Mouse (Mus musculus): ENCODE results near the gene Slc26a3.

Slc26a3 gene

DNA sequence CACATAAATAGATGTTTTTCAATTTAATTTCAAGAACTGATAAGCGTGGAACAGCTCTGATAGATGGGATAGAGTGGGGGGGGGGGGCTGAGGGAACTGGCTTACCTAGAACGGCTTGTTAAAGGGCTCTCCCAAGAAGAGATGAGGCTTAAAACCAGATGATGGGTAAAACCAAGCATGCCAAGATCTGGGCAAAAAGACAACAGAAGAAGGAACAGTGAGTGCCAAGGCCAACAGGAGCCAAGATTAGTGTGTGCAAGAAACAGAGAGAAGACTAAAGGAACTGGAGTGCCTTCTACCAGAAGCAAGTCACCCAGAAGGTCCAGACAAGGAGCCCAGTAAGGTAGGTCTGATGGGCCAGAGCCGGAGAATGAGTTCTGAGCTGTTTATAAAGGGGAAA lies at the start of gene Slc26a3:
Slc26a3 (plus strand) TSS at position 301 of the 400 bp plus-strand sequence.
- no peak for DNase-seq (ENCODE audit: low spot score)

DNA sequence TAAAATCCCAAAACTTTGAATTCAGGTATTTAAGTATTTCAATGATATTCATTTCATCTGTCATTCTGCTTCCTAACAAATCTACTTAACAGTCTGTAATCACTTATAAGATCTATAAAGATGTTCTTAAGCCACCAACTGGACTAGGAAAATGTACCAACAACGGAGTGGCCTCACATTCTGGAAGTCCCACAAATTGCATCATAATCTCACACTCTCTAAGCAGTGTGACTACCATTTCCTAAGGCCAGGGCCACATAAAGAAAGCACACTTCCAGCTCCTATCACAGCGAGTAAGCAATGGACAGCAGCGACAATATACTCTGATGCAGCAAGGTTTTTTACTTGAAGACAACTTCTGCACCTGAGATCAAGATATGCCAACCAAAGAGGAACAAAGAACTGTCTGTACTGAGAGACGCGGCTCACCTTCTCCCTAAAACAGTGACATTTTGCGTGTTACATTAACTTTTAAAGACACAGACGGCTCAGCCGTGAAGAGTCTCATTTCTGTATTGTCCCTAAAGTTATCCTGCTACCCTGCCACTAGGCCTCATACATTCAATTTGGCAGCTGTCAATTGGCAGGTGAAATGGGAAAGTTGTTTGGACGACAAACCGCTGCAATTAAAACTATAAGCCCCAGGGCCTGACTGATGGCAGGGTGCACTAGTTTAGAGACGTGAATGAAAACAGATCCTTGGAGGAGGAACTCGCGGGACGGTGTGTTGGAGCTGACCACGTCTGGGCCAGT lies 40.3 kb upstream of the Slc26a3 start:
- DNase-seq (ENCODE audit: low spot score): peak; percentile 20

DNA sequence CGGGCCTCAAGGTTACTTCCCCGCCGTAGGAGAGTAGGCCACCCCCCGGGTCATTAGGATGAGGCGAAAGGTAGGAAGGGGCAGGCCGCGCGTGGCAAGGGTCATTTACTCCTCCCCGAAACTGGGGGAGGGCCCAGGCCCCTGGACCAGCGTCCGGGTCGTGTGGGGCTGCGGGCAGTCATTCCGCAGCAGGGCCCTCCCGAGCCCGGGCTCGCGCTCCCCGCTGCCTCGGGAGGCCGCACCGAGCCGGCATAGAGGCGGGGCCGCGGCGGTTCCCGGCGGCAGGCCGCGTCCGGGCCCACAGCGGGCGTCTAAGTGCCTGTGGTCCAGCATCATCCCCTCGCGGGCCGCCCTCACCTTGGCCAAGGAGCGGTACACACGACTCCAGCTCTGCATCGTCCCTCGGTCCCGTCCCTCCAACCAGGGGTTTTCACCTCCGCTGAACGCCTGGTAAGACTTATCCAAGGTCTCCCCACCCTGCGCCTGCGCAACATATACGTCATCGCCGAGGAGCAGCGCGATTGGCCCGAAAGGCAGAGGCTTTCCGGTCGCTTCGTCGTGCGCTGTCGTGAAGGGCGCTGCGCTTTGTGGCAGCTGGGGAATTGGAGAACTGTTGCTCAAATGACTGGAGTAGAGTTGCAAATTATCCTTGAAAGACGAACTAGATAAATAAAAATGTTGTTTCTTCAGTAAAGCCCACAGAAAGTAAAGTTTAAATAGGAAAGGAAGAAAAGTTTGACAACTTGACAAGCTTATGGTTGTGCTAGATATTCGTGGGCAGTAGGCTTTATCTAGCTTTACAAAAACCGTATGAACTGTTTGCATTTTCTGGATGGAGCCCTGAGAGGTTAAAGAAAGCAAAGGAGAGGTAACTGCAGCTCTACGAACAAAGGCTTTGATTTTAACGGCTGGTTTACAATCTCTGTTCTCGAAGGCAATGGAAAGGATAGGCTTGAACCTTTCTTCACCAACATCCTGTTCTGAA lies 39.4 kb upstream of the Slc26a3 start, which contains the start of gene Dld:
Dld (minus strand) TSS at position 510 of the 985 bp plus-strand sequence.
- peak; percentile 98 for DNase-seq (ENCODE audit: low spot score)

DNA sequence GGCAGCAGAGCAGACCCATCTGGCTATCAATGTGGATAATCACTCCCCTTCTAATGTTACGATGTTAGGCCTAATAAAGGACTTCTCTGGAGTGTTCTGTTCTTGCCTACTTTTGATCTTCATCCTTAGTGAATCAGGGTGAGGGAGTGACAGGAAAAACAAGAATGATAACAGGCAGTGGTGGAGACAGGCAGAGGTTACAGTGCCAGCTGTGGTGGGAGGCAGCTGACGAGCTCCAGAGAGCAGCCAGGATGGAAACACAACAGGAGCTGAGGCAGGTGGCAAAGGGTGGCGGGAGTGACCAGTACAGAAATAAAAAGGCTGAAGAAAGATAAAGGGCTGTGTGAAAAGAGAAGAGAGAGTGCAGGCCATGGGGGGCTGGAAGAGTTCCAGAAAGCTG lies 24.2 kb upstream of the Slc26a3 start:
- DNase-seq (ENCODE audit: low spot score): peak; percentile 48

DNA sequence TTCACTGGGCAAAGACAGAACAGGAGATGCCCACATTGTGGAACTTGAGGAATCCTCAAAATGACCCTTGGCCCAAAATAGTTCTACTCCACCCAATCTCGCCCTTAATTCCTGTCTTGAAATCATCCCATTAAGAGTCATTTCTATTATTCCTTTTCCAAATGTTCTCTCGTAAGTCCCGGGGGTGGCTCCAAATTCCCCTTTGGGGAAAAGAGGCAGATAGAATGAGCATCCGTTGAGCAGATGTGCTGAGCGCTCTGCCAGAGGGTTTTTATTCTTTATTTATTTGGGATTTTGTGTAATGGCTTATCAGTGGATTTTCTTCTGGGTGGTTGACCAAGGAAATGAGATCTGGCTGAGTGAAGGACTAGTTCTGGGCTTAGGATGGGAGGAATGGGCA lies 22.9 kb upstream of the Slc26a3 start:
- no peak for DNase-seq (ENCODE audit: low spot score)

DNA sequence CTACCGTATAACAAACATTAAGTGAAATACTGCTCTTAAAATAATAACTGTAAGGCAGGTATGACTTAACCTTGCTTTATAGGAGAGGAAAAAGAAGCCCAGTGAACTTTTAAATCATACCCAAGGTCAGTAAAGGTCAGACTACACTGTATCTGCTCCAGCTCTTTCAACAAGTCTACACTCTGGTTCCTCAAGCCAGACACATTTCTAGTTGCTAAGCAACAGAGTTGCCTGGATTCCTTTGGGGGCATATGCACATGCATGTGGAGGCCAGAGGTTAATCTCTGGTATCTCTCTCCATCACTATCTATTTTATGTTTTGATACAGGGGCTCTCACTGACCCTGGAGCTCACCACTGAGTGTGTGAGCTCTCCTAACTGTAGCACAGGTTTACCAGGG lies 21.6 kb upstream of the Slc26a3 start:
- peak; percentile 55 for DNase-seq (ENCODE audit: low spot score)

DNA sequence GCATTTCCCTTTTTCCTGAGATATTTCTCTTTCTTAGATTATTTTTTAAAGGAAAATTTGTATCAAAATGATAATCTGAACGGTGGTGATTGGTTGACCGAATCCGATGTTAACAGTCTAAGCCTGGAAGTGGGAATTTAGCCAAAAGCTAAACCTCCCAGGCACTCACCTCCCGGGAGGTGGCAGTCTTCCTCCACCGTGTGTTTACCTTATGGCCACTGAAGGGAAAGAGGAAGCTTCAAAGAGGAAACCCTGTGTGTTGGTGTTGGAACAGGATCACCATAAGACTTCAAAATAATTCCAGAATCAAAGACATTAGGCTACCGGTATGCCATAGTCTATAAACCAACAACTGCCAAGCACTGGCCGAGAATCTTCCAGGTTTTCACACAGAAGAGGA lies 21.0 kb upstream of the Slc26a3 start:
- no peak for DNase-seq (ENCODE audit: low spot score)

DNA sequence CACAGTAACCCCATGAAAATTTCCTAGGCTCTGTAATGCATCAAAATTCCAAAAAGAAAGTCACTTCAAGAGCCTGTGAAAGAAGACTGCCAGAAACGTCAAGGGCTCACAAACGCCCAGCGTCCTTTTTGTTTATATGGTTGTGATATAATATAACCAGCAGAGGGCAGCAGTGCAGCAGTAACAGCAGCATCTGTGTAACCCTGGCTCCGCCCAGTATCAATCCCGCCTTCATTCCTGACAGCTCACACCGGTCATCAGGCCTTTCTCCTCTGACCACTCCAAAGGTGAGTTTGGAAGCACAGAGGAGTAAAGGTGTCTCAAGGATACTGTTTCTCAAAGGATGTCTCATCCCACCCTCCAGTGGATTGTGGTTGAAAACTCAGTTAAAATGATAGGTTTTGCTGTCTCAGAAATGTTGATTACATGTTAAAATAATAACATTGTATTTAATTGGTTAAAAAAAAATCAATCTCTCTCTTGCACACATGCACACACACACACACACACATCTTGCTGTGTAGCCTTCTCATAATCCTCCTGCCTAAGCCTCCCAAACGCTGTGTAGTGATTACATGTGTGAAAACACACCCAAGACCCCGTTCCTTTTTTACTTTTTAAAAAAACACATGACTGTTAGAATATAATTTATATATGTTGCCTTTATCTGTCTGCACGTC lies 15.9 kb upstream of the Slc26a3 start:
- peak; percentile 84 for DNase-seq (ENCODE audit: low spot score)

DNA sequence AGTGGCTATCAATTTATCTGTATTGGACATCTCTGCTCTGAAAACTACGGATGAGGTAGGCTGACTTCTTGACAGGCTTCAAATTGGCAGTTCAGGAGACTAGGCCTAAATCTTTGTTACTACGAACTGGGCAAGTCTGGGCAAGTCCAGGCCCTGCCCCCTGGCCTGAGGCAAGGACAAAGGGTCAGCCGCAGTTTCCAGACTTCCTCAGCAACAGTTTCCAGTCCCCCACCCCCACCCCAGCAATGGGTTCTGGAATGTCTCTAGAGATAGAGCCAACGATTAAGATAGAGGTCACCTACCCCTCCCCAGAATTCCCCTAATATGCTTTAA lies 15.4 kb upstream of the Slc26a3 start:
- DNase-seq (ENCODE audit: low spot score): no peak

DNA sequence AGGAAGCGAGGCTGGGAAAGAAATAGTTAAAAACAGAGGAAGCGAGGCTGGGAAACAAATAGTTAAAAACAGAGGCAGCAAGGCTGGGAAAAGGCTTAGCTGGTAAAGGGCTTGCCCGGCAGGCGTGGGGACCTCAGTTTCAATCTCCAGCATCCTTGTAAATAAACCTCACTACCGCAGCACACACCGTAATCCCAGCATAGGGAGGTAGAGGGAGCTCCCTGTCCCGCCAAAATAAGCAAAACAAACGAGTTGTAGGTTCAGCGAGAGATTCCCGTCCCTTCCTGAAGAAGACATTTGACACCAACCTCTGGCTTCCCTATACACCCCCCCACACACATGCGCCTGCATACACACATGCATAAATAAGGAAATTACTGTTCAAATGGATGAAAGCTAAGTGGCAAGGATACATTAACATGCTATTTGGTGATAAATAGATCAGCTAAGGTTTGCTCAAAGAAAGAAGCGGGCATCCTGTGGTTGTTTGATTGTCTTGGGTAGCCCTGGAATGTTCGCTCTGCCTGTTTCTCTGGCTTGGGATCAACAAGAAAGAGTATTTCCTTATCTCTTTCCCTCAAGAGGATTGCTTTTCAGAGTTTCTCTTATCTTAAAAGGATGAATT lies 14.2 kb upstream of the Slc26a3 start:
- DNase-seq (ENCODE audit: low spot score): peak; percentile 29

DNA sequence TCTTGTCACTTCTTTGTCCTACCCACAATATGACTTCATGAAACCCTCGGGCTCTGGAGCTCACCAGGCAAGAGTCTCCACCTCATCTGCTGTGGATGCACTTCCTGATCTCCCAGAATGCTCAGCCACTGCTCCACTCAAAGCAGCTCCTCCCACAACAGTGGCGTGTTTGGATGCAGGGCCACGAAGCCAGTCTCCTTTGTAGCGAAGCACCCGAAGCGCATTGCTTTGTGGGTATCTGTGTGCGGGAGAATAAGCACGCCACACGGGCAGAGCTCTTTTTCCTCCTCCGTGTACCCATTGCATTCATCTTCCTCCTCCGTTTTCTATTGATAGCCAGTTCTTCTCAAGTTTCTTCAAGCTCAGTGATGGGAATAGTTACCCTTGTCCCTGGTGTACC lies 13.4 kb upstream of the Slc26a3 start:
- DNase-seq (ENCODE audit: low spot score): no peak

DNA sequence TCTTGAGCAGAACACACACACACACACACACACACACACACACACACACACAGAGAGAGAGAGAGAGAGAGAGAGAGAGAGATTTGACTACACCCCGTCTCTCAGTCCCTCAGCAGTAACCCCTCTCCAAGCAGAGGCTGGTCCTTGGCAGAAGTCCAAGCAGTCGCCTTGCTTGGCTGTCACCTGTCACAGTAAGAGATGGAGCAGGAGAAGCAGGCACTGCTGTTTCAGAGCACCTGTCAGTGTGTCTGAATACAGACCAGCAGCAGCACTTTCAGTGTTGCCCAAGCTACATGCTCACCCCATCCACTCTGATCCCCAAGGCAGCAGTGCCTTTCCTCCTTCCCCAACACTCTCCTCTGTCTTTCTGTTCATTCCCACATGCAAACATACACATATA lies 9.8 kb upstream of the Slc26a3 start:
- DNase-seq (ENCODE audit: low spot score): peak; percentile 49

DNA sequence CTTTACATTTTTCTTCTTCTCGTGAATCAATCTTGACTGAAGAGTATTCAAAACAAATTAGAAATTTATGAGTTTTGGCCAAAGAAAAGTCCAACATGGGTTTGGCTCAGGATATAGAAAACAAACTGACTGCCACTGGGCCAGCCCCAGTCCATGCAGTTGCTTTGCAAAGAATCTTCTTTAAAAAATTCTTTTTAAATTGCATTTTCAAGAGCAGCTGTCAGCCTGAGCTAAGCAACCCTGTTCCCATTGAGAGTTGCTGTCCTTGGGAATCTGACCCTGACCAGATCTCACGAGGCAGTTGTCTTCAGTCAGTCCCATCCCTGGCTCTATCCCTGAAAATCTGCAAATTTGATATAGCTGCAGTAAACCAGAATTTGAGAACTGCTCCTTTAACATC lies 8.2 kb upstream of the Slc26a3 start:
- DNase-seq (ENCODE audit: low spot score): no peak

DNA sequence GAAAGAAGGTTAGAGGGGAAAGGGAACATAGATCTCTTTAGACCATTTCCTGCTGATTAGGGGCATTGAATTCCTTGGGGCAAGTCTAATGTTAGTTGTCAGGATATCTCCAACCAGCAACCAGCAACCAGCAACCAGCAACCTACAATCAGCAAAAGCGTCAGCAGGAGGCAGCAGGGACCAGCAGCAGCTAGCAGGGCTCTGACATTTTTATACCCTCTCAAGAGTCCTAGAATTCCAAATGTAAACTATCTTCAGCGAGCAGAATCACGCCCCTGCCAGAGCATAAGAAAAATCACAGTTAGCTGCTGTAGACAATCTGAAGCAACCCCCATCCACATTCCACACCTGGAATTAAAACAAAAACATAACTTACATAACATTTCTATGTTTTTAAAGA lies 3.4 kb upstream of the Slc26a3 start:
- DNase-seq (ENCODE audit: low spot score): no peak

DNA sequence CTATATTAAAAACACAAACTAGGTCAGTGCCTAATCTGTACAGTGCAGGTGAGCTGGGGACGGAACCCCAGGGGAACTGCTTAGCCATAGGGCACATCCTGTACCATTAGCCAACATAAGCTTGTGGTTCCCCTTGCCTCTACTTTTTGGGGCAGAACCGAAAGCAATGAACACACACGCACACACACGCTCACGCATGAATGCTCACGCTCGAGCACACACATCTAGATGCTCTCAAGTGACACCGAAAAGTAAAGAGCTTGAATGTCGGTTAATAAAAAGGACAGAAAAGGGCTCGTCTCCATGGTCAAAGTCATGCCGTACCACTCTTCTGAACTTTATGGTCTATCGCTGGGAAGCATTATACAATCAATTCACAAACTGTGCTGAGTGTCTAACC lies 1.0 kb downstream of the Slc26a3 start:
- DNase-seq (ENCODE audit: low spot score): no peak

DNA sequence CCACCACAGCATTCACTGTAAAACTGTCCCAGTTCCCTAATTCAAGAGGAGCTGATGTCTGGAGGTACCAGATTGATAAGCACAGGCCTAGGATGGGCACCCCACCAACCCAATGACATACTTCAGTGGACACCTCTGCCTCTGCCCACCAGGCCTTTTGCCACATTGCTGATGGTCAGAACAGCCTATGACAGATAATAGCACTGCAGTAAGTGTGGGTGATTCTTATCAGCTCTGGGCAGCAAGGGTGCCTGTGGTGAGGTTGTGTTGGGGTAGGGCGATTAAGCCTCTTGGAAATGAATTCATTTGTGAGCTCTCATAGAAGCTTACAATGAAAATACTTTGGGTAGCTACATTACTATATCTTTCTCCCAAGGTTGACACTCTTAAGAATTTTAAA lies 5.2 kb downstream of the Slc26a3 start:
- no peak for DNase-seq (ENCODE audit: low spot score)

DNA sequence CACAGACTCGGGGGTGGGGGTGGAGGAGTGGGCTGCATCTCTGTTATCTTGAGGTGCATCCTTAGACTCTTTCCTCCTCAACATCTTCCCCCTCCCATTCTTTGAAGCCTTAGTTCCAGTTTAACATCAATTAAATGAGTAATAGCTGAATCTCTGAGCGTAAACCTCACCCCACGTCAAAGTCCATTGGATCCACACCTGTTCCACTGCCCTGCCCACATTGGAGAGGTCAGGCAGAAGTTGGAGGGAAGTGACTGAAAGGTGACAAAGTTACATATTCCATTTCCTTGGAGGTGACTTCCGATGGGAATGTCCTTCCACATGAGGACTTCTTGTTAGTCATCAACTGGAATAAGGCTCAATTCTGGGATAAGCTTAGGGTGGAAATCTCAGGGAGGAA lies 7.0 kb downstream of the Slc26a3 start:
- DNase-seq (ENCODE audit: low spot score): no peak

DNA sequence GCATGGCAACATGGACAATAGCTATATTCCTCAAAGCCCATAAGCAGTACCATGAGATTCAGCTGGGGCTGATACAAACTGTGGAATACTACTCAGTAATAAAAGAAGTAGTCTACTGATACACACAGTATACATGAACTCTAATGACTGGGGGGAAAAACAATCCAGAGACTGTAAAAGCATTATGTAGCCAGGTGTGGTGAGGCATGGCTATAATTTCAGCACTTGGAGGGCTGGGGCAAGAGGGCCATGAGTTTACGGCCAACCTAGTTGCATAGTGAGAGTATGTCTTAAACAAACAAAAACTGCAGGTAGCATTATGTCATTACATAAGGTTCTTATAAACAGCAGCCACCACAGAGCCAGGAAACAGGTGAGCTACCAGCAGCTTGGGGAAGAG lies 10.2 kb downstream of the Slc26a3 start:
- DNase-seq (ENCODE audit: low spot score): no peak

DNA sequence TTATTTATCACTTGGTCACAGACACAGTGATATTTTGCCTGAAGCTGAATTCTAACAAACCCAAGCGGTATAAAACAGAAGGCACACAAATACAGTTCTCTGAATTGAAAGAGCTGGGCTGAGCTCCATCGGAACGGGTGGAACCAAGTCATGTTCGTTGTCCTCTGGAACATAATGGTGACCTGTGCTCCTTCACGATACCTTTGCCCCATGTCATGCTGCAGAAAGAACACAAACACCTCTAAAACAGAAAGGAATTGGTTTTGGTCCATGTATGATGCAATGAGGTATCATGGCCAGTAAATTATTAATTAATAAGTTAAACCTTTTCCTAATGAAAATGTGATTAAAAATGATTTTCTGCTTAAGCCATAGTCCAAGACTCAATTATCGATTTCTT lies 11.3 kb downstream of the Slc26a3 start:
- no peak for DNase-seq (ENCODE audit: low spot score)

DNA sequence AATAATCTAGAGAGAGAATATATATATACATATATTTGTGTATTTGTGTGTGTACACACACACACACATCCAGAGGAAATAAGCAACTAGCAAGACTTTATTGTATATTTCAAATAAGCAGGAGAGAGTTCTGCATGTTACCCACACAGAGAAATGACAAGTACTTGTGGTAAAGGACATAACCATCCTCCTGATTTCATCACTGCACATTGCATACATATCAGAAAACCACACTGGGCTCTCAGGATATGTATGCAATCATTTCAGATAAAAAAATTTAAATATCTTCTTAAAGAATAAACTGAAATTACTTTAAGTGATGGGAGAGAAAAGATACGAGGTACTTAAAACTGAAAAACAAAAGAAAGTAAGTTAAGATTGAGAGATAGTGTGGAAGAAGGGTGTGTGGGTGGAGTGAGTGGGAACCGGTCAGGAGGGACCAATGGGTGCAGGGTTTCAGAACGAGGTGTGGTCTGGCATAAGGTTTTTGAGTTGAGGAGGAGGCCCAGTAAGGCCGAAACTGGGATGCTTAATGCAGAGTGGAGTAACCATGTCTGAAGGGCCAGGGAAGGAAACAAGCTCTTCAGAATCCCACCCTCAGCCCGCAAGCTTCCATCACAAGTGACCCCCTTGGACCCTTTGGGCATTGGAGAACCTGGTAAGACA lies 14.0 kb downstream of the Slc26a3 start:
- no peak for DNase-seq (ENCODE audit: low spot score)

DNA sequence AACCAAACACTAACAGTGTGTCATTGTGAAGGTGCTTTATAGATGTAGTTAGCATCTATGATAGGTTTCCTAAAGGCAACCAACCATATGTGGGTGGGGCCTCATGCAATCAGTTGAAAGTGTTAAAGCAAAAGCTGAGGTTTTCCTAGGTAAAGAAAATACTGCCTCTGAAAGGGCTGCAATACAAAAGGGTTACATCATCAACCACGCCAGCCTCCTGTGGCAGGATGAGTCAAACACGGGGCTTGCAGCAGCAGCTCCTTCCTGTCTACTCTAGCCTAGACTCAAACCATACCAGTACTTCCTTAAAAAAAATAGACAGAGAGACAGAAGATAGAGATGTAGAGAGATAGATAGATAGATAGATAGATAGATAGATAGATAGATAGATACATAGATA lies 25.3 kb downstream of the Slc26a3 start:
- DNase-seq (ENCODE audit: low spot score): peak; percentile 32
